ENCODE assay signal across 15 mouse cellular contexts in genomic region chr4:136255919-136256318, GRCm38 (mm10). TPM values are rescaled to one million over a fixed set of nuclear protein-coding genes. Genes with fewer than 3 reads are reported as not detected.
"Had no signal": no experiment of that assay in that cellular context is flagged by ENCODE, and none has a peak within 500 bp of the region (broad histone marks: within the 10 kb centered on the region; RNA-seq: fewer than 3 reads in every experiment).

No protein-coding gene starts in this region.

- H3K9ac ChIP-seq: limb, embryonic 12.5 days; neural tube, embryonic 13.5 days had no signal

- H3K36me3 ChIP-seq: limb, embryonic 12.5 days; midbrain, embryonic 10.5 days; neural tube, embryonic 13.5 days had no signal

- ATAC-seq: inflammation-experienced regulatory T-cells, adult 6 months; lung, postnatal 0 days had no signal

- H3K9me3 ChIP-seq: limb, embryonic 12.5 days; midbrain, embryonic 10.5 days; neural tube, embryonic 13.5 days had no signal

- DNase-seq: kidney, adult 8-10 months; kidney, postnatal 4 days; lung, adult 2 months; lung, postnatal 4 days; midbrain, embryonic 14.5 days; right cerebral cortex, postnatal 14 days; thymus, postnatal 36 days had no signal

- H3K27ac ChIP-seq: kidney, postnatal 0 days; layer of hippocampus, adult 2 months; limb, embryonic 12.5 days; midbrain, embryonic 10.5 days; neural tube, embryonic 13.5 days had no signal

- H3K4me3 ChIP-seq: layer of hippocampus, adult 2 months; limb, embryonic 12.5 days; midbrain, embryonic 10.5 days; myocyte; neural tube, embryonic 13.5 days had no signal

- H3K4me2 ChIP-seq: limb, embryonic 12.5 days; neural tube, embryonic 13.5 days had no signal

RNA-seq across cellular contexts. Expression of gene Tcea3, which starts 8.4 kb away (rescaled TPM):
- total RNA-seq: layer of hippocampus, adult 2 months had no signal
